Mouse (Mus musculus) G1E (cell line): ENCODE data around the gene Mtus2.

Experiments
- CTCF ChIP-seq: IDR thresholded peaks from 2 replicates; pipeline ENCODE4 v1.5.1; 2012; ENCODE audit warnings: low read depth, low read length, inconsistent platforms, mixed read lengths
- GATA1 ChIP-seq: IDR thresholded peaks from 2 replicates; pipeline ENCODE4 v1.6.1; 2012; ENCODE audit warnings: borderline replicate concordance, low read length, inconsistent platforms, mixed read lengths
- POLR2AphosphoS5 ChIP-seq: IDR thresholded peaks from 2 replicates; pipeline ENCODE4 v1.6.1; 2012; ENCODE audit warnings: low read depth, low read length, inconsistent platforms; ENCODE audit not compliant: insufficient replicate concordance
- TAL1 ChIP-seq: conservative IDR thresholded peaks from 2 replicates; pipeline ENCODE4 v1.6.1; 2012; ENCODE audit warnings: low read depth, low read length, inconsistent platforms, mixed read lengths

DNA sequence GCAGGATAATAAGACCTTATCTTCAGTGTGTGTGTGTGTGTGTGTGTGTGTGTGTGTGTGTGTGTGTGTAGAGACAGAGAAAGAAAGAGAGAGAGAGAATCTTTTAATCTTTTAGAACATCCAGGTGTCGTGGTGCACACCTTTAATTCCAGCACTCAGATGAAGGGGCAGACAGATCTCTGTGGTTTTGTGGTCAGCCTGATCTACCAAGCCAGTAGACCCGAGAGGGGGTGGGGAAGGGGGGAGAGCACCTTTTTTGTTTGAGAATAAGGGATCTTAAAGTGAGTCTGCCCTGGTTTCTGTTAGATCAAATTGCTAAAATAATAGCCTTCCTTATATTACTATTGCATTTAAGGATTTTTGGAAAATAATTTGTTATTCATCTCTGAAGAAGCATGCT, 309.7 kb downstream of the Mtus2 start:
- TF ChIP-seq CTCF = no peak
- TF ChIP-seq POLR2AphosphoS5 = no peak
- TF ChIP-seq GATA1 = no peak
- no peak for TF ChIP-seq TAL1
